ENCODE assay signal across 8 mouse cellular contexts in the genomic region with DNA sequence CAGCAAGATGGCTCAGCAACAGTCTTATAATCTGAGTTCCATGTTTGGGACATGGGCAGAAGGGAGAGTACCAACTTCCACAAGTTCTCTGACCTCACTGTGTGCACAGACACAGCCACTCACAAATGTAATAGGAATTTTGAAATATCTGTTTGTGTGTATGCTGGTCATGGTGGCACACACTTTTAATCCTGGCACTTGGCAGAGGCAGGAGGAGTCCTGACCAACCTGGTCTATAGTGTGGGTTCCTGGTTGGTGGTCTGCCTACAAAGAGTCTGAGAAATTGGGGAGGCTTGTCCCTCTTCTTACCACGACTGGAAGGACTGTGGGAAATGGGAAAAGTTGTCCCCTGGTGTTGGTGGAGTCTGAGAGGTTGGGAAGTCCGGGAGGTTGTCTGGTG. TPM values are rescaled to one million over a fixed set of nuclear protein-coding genes. Genes with fewer than 3 reads are reported as not detected.
DNase-seq lines count a peak whose midpoint lies in the region; ATAC-seq and TF ChIP-seq lines count a peak whose summit lies in the region.

No protein-coding gene starts in this region.

- peaks cover 75% of the 10 kb centered on the region for H3K4me1 ChIP-seq in heart, embryonic 10.5 days
- H3K4me1 ChIP-seq in forebrain, embryonic 13.5 days: peaks cover 63% of the 10 kb centered on the region
- peaks cover 86% of the 10 kb centered on the region for H3K4me1 ChIP-seq in liver, embryonic 13.5 days (replicated peaks)

- H3K27ac ChIP-seq in heart, embryonic 10.5 days: peak overlapping the region; percentile 100; the same call in 1 of the 2 replicates
- no peak overlapping the region for H3K27ac ChIP-seq in forebrain, embryonic 13.5 days
- peak overlapping the region; percentile 4; the same call in 1 of the 2 replicates for H3K27ac ChIP-seq in liver, embryonic 13.5 days

- no peaks in the 10 kb centered on the region for H3K9me3 ChIP-seq in heart, embryonic 10.5 days
- no peaks in the 10 kb centered on the region for H3K9me3 ChIP-seq in forebrain, embryonic 13.5 days (replicated peaks)
- no peaks in the 10 kb centered on the region for H3K9me3 ChIP-seq in liver, embryonic 13.5 days (replicated peaks)

- peaks cover 65% of the 10 kb centered on the region for H3K79me2 ChIP-seq in C2C12 (ENCODE audit: control insufficient read depth, insufficient read depth)

- H3K4me3 ChIP-seq in heart, embryonic 10.5 days: peak overlapping the region; percentile 100
- H3K4me3 ChIP-seq in C2C12 (ENCODE audit: insufficient read depth, poor library complexity, severe bottlenecking): peak overlapping the region; percentile 78
- H3K4me3 ChIP-seq in forebrain, embryonic 13.5 days: peak overlapping the region; percentile 97
- H3K4me3 ChIP-seq in liver, embryonic 13.5 days (replicated peaks): peak overlapping the region; percentile 95

- no peaks in the 10 kb centered on the region for H3K27me3 ChIP-seq in heart, embryonic 10.5 days (ENCODE audit: insufficient read depth, poor library complexity, severe bottlenecking)
- H3K27me3 ChIP-seq in C2C12 (ENCODE audit: control insufficient read depth, insufficient read depth, insufficient read length): no peaks in the 10 kb centered on the region
- no peaks in the 10 kb centered on the region for H3K27me3 ChIP-seq in forebrain, embryonic 13.5 days
- H3K27me3 ChIP-seq in liver, embryonic 13.5 days: no peaks in the 10 kb centered on the region

- H3K36me3 ChIP-seq in heart, embryonic 10.5 days: no peaks in the 10 kb centered on the region
- H3K36me3 ChIP-seq in C2C12 (ENCODE audit: control insufficient read depth, insufficient read depth): no peaks in the 10 kb centered on the region
- no peaks in the 10 kb centered on the region for H3K36me3 ChIP-seq in forebrain, embryonic 13.5 days (ENCODE audit: poor library complexity, severe bottlenecking)
- peaks cover 3% of the 10 kb centered on the region; the same call in 1 of the 2 replicates for H3K36me3 ChIP-seq in liver, embryonic 13.5 days

- peak overlapping the region; percentile 100 for H3K4me2 ChIP-seq in forebrain, embryonic 13.5 days
- H3K4me2 ChIP-seq in liver, embryonic 13.5 days: peak overlapping the region; percentile 96

- intact Hi-C loops in gastrocnemius, postnatal 36 days (cut with DNase I): no loop called here

- DNase-seq in heart, embryonic 10.5 days (ENCODE audit: low spot score): no peak
- DNase-seq in heart, adult 9 months (ENCODE audit: low spot score in 2 of 2): no peak
- DNase-seq in liver, embryonic 13.5 days: no peak
- no peak for DNase-seq in gastrocnemius, postnatal 36 days
- no peak for DNase-seq in right cerebral cortex, postnatal 10 days (ENCODE audit: low spot score in 2 of 2)

- WGBS in heart, embryonic 10.5 days: 62% methylated on average over 2 of the region's 2 CpGs
- WGBS in forebrain, embryonic 13.5 days: 62% methylated on average over 2 of the region's 2 CpGs
- 54% methylated on average over 2 of the region's 2 CpGs for WGBS in liver, embryonic 13.5 days (ENCODE audit: insufficient replicate concordance)

- peak overlapping the region; percentile 96 for H3ac ChIP-seq in C2C12 (ENCODE audit: control insufficient read depth, insufficient read length, low read depth)

- TF ChIP-seq CTCF in C2C12 (IDR thresholded peaks at IDR 0.05; ENCODE audit: control insufficient read depth, insufficient read depth, insufficient read length): no peak

- no peak for ATAC-seq in forebrain, embryonic 13.5 days
- ATAC-seq in liver, embryonic 13.5 days (ENCODE audit: low read depth): no peak
- no peak for ATAC-seq in megakaryocyte progenitor cell, adult 5-6 weeks (replicated peaks; ENCODE audit: poor library complexity)

- H3K79me3 ChIP-seq in C2C12 (ENCODE audit: low read depth): peaks cover 61% of the 10 kb centered on the region

- peak overlapping the region; percentile 96 for H3K9ac ChIP-seq in forebrain, embryonic 13.5 days
- H3K9ac ChIP-seq in liver, embryonic 13.5 days: peak overlapping the region; percentile 95

TF ChIP-seq in C2C12, 6 proteins besides CTCF, POLR2A, EP300 and RAD21:
- TF ChIP-seq MYOD1 (IDR thresholded peaks at IDR 0.05; ENCODE audit: control insufficient read depth, insufficient read length, low read depth): no peak
- no peak for TF ChIP-seq USF1 (IDR thresholded peaks at IDR 0.05; ENCODE audit: low read depth)
- TF ChIP-seq FOSL1 (IDR thresholded peaks at IDR 0.05; ENCODE audit: insufficient read depth, low read length, poor library complexity, severe bottlenecking): no peak
- TF ChIP-seq MYOG (IDR thresholded peaks at IDR 0.05; ENCODE audit: control insufficient read depth, extremely low read depth, insufficient read length): no peak
- no peak for TF ChIP-seq MAX (IDR thresholded peaks at IDR 0.05)
- no peak for TF ChIP-seq CEBPB (IDR thresholded peaks at IDR 0.05; ENCODE audit: low read depth)

RNA-seq across cellular contexts. Expression of a gene that starts 1.5 kb away (rescaled TPM):
- 25.6 and 26.1 TPM in 2 replicates for polyA plus RNA-seq in heart, embryonic 10.5 days (2016; fragmentation: Nextera tagmentation; extraction: Ambion mirVana)
- polyA plus RNA-seq in C2C12 (2012; fragmentation: generic; extraction: Trizol): 19.1 TPM
- polyA plus RNA-seq in forebrain, embryonic 13.5 days (2015; fragmentation: Nextera tagmentation; extraction: Ambion mirVana): 19.9 and 21.1 TPM in 2 replicates
- 7.4 and 7.8 TPM in 2 replicates for polyA plus RNA-seq in liver, embryonic 13.5 days (2015; fragmentation: Nextera tagmentation; extraction: Ambion mirVana)
- 29.2 and 34.8 TPM in 2 replicates for total RNA-seq in megakaryocyte progenitor cell, adult 5-6 weeks (2015)
- total RNA-seq in megakaryocyte progenitor cell, adult 5-6 weeks (2017): 9.0 and 9.7 TPM in 2 replicates
- total RNA-seq in gastrocnemius, postnatal 36 days (2021): 10 to 100 TPM; 19.2 to 24.8 TPM

RNA-seq across cellular contexts. Expression of a gene that starts 14.4 kb away (rescaled TPM):
- polyA plus RNA-seq in heart, embryonic 10.5 days (2016; fragmentation: Nextera tagmentation; extraction: Ambion mirVana): 53.1 and 60.4 TPM in 2 replicates
- polyA plus RNA-seq in C2C12 (2012; fragmentation: generic; extraction: Trizol): 51.3 TPM
- 80.2 and 82.9 TPM in 2 replicates for polyA plus RNA-seq in forebrain, embryonic 13.5 days (2015; fragmentation: Nextera tagmentation; extraction: Ambion mirVana)
- polyA plus RNA-seq in liver, embryonic 13.5 days (2015; fragmentation: Nextera tagmentation; extraction: Ambion mirVana): 24.9 and 25.6 TPM in 2 replicates
- total RNA-seq in megakaryocyte progenitor cell, adult 5-6 weeks (2015): 31.5 and 40.3 TPM in 2 replicates
- 34.7 and 48.7 TPM in 2 replicates for total RNA-seq in megakaryocyte progenitor cell, adult 5-6 weeks (2017)
- 10 to 100 TPM; 23.8 to 25.6 TPM for total RNA-seq in gastrocnemius, postnatal 36 days (2021)

RNA-seq across cellular contexts. Expression of a gene that starts 41.5 kb away (rescaled TPM):
- polyA plus RNA-seq in heart, embryonic 10.5 days (2016; fragmentation: Nextera tagmentation; extraction: Ambion mirVana): 70.6 and 84.1 TPM in 2 replicates
- polyA plus RNA-seq in C2C12 (2012; fragmentation: generic; extraction: Trizol): 106 TPM
- polyA plus RNA-seq in forebrain, embryonic 13.5 days (2015; fragmentation: Nextera tagmentation; extraction: Ambion mirVana): 63.5 and 67.3 TPM in 2 replicates
- polyA plus RNA-seq in liver, embryonic 13.5 days (2015; fragmentation: Nextera tagmentation; extraction: Ambion mirVana): 35.7 and 48.5 TPM in 2 replicates
- 74.9 and 78.4 TPM in 2 replicates for total RNA-seq in megakaryocyte progenitor cell, adult 5-6 weeks (2015)
- 11.5 and 19.0 TPM in 2 replicates for total RNA-seq in megakaryocyte progenitor cell, adult 5-6 weeks (2017)
- total RNA-seq in gastrocnemius, postnatal 36 days (2021): 10 to 100 TPM; 23.1 to 29.4 TPM

RNA-seq across cellular contexts. Expression of a gene that starts 41.9 kb away (rescaled TPM):
- polyA plus RNA-seq in heart, embryonic 10.5 days (2016; fragmentation: Nextera tagmentation; extraction: Ambion mirVana): 116 and 151 TPM in 2 replicates
- 74.8 TPM for polyA plus RNA-seq in C2C12 (2012; fragmentation: generic; extraction: Trizol)
- 141 and 151 TPM in 2 replicates for polyA plus RNA-seq in forebrain, embryonic 13.5 days (2015; fragmentation: Nextera tagmentation; extraction: Ambion mirVana)
- polyA plus RNA-seq in liver, embryonic 13.5 days (2015; fragmentation: Nextera tagmentation; extraction: Ambion mirVana): 97.5 and 105 TPM in 2 replicates
- total RNA-seq in megakaryocyte progenitor cell, adult 5-6 weeks (2015): 64.8 and 78.7 TPM in 2 replicates
- 32.6 and 43.9 TPM in 2 replicates for total RNA-seq in megakaryocyte progenitor cell, adult 5-6 weeks (2017)
- total RNA-seq in gastrocnemius, postnatal 36 days (2021): 10 to 100 TPM; 21.6 to 22.5 TPM

RNA-seq across cellular contexts. Expression of a gene that starts 48.5 kb away (rescaled TPM):
- polyA plus RNA-seq in heart, embryonic 10.5 days (2016; fragmentation: Nextera tagmentation; extraction: Ambion mirVana): not detected in 2 replicates
- polyA plus RNA-seq in C2C12 (2012; fragmentation: generic; extraction: Trizol): 0.87 TPM
- 0.13 TPM in 1 of 2 replicates, not detected in the other for polyA plus RNA-seq in forebrain, embryonic 13.5 days (2015; fragmentation: Nextera tagmentation; extraction: Ambion mirVana)
- not detected in 2 replicates for polyA plus RNA-seq in liver, embryonic 13.5 days (2015; fragmentation: Nextera tagmentation; extraction: Ambion mirVana)
- total RNA-seq in megakaryocyte progenitor cell, adult 5-6 weeks (2015): not detected in 2 replicates
- total RNA-seq in megakaryocyte progenitor cell, adult 5-6 weeks (2017): 0.14 TPM in 1 of 2 replicates, not detected in the other
- under 1 TPM; 0.25 to 0.41 TPM for total RNA-seq in gastrocnemius, postnatal 36 days (2021)
